Mouse (Mus musculus) embryonic facial prominence, embryonic 11.5 days (tissue): ENCODE data around the gene Zfr. TPM values are rescaled to one million over a fixed set of nuclear protein-coding genes. Genes with fewer than 3 reads are reported as not detected.

ENCODE experiments used
- ATAC-seq: fragments of 200-750 bp; cut with Nextera tagmentation; replicated peaks from 2 replicates; pipeline ENCODE4 v1.8.0; 2017; ENCODE audit warnings: low read depth; ENCODE audit not compliant: insufficient number of reproducible peaks, low FRiP score, low TSS enrichment
- DNase-seq: peaks from one replicate; pipeline ENCODE4 v3.0.0-alpha.2; 2015; ENCODE audit warnings: low spot score
- H3K27ac ChIP-seq: fragments of 300-500 bp; sonication (generic); replicated peaks from 2 replicates; pipeline ENCODE4 v1.5.1; 2014; ENCODE audit warnings: mild to moderate bottlenecking, low read depth, low read length, control low read depth
- H3K27me3 ChIP-seq: fragments of 300-500 bp; sonication (generic); 2 replicates; pipeline ENCODE4 v1.6.1; 2014; ENCODE audit warnings: mild to moderate bottlenecking, low read length, moderate library complexity, mixed read lengths; ENCODE audit not compliant: control insufficient read depth, insufficient read depth
- H3K36me3 ChIP-seq: fragments of 300-500 bp; sonication (generic); replicated peaks from 2 replicates; pipeline ENCODE4 v1.6.1; 2014; ENCODE audit warnings: low read depth, mild to moderate bottlenecking, low read length, moderate library complexity, mixed read lengths; ENCODE audit not compliant: control insufficient read depth, insufficient read depth
- H3K4me1 ChIP-seq: fragments of 300-500 bp; sonication (generic); 2 replicates; pipeline ENCODE4 v1.6.1; 2014; ENCODE audit warnings: low read length, mixed read lengths; ENCODE audit not compliant: control insufficient read depth, insufficient read depth
- H3K4me2 ChIP-seq: fragments of 300-500 bp; sonication (generic); 2 replicates; pipeline ENCODE4 v1.6.1; 2014; ENCODE audit warnings: low read depth, mild to moderate bottlenecking, control low read depth, low read length, moderate library complexity
- H3K4me3 ChIP-seq: fragments of 300-500 bp; sonication (generic); 2 replicates; pipeline ENCODE4 v1.5.1; 2014; ENCODE audit warnings: low read depth, low read length, control low read depth
- H3K9ac ChIP-seq: fragments of 300-500 bp; sonication (generic); replicated peaks from 2 replicates; pipeline ENCODE4 v1.6.1; 2014; ENCODE audit warnings: mild to moderate bottlenecking, control low read depth, low read length
- H3K9me3 ChIP-seq: fragments of 300-500 bp; sonication (generic); replicated peaks from 2 replicates; pipeline ENCODE4 v1.6.1; 2016; ENCODE audit warnings: mild to moderate bottlenecking, low read length, inconsistent platforms, mixed read lengths; ENCODE audit not compliant: control insufficient read depth
- WGBS: fragments of 180-500 bp; shearing (Covaris S2); extraction: QIAGEN DNeasy Blood & Tissue Kit; methylation state at CpG from one replicate; pipeline ENCODE4 v1.1.7; 2014; 5-methylcytosine and 5-hydroxymethylcytosine counted together
- polyA plus RNA-seq: library from polyadenylated mRNA; unstranded; fragments of >200 nt; fragmentation: Nextera tagmentation; extraction: Ambion mirVana; gene quantifications from 2 replicates; pipeline ENCODE4 v1.2.1, GENCODE M21; 2014

The Zfr gene
- polyA plus RNA-seq, 1 experiment from 2014 or later: 112 TPM

DNA sequence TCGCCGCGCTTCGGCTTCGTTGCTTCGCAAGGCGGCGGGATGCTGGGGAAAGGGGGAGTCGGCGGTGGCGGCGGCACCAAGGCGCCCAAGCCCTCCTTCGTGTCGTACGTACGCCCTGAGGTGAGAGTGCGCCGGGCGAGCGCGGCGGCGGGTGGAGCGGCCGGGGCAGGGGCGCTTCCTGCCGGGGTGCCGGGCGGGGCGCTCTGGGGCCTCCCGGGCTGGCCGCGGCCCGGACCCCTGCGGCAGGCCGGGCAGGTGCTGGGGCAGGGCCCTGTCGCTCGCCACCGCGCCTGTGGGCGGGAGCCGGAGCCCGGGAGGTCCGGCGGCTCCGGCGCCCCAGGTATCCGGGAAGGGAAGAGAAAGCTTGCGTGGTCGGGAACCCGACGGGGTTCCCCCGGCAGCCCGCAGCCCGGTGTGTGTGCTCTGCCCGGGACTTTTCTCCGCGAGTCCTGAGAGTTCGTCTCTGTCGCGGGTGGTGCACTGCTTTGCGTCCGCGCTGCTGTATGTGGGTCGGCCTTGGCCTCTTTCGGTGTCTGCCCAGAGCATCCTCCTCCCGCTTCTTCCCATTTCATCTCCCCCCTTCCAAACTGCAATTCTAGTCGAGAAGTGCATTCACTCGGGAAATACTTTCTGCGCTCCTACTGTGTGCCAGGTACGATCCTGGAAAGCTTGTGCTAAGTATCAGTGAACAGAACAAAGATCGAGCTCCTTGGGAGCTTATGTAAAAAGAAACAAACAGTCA is 87.7 kb downstream of the Zfr start:
- Histone ChIP-seq H3K27me3 (no peaks in the 10 kb centered on the region), H3K4me1 (no peaks in the 10 kb centered on the region), H3K4me3 (peak overlapping the region; percentile 85), H3K4me2 (peak overlapping the region; percentile 61), H3K9ac (peak overlapping the region; percentile 79), H3K27ac (peak overlapping the region; percentile 78), H3K9me3 (no peaks in the 10 kb centered on the region), H3K36me3 (no peaks in the 10 kb centered on the region)
- DNase-seq (peak; percentile 38), ATAC-seq (peak; percentile 89)
- WGBS: under 1% methylated on average over 72 of the region's 73 CpGs

DNA sequence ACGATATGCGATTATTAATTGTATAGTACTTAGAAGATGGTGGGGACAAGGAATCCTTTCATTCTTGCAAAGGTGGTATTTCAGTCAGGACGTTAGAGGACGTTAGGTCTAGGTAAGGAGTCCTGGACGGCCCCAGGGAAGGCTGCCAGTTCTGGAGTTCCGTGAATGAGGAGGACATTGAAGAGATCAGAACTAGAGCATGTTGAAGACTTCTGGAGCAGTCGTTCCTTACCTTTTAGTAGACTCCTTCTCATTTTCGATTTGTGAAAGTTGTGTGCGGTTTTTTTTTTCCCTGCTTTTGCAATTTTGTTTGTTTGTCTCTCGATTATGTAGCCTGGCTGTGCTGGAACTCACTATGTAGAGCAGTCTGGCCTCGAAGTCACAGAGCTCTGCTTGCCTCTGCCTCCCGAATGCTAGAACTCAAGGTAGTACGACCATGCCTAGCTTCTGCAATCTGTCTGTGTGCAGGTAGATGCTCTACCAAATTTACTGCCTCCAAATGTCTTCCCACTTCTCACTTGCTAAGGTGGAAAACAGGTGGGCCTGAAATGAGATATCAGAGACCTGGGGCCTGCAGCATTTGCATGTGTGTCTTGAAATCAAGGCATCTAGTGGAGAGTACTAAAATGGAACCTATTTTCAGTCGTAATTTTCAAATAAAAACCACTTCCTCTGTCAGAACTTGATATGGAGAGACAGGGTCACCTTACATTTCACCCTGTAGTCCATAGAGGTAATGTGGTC is 88.4 kb downstream of the Zfr start:
- Histone ChIP-seq H3K27ac (no peak overlapping the region), H3K36me3 (no peaks in the 10 kb centered on the region), H3K4me1 (no peaks in the 10 kb centered on the region), H3K27me3 (no peaks in the 10 kb centered on the region), H3K4me3 (peak overlapping the region; percentile 85), H3K9me3 (no peaks in the 10 kb centered on the region), H3K9ac (no peak overlapping the region), H3K4me2 (peak overlapping the region; percentile 61)
- ATAC-seq: no peak
- no peak for DNase-seq
- 37% methylated on average over 14 of the region's 14 CpGs for WGBS

DNA sequence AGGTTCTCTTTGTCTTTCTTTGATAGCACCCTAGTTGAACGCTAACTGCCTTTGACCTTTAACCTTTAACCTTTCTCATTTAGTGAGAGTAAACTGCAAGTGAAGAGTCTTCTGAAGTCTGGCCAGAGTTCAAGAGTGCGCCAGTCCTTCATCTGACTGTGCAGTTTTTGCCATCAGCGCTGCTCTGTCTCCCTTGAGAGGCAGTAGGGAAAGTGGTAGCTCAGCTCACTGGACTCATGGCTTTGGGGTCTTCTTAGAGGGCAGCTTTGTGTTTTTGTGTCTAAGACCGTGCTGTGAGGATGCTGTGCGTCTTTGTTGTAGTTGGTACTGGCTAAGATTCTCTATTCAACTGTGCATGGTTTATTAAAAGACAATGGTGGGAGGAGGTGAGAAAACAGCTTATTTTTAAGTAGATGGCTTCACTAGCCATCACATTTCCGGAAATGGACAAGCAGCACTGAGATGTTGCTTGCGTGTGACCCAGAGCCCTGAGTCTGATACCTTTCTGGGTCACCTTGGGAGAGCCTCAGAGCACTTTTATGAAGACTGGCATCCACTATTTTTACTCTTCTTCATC is 89.1 kb downstream of the Zfr start:
- Histone ChIP-seq H3K4me3 (no peak overlapping the region), H3K4me1 (no peaks in the 10 kb centered on the region), H3K27me3 (no peaks in the 10 kb centered on the region), H3K36me3 (no peaks in the 10 kb centered on the region), H3K4me2 (no peak overlapping the region), H3K27ac (no peak overlapping the region), H3K9ac (no peak overlapping the region), H3K9me3 (no peaks in the 10 kb centered on the region)
- 69% methylated on average over 7 of the region's 7 CpGs for WGBS
- ATAC-seq: no peak
- no peak for DNase-seq

DNA sequence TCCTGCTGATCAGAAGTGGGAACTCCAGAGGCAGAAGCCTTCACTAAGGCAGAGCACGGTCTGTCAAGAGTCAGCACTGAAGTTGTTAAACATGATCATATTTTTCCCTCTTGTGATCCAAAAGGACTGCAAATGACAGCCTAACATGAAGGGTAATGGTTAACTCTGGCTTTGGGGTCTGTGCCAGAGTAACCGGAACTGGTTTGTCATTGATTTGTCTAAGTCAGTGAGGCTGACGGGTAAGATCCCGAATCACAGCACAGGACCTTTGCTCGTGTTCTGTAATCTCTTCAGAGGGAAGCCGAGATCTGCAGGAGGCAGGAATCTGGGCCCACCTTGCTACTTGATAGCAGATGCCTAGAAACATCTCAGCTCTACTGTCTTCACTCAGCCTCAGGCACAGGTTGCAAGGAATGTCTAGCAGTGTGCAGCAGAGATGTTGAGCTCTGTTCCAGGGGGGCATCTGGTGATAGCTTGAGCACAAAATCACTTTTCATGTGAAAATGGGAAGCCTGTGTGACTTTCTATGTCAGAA is 90.0 kb downstream of the Zfr start:
- H3K9ac ChIP-seq: no peak overlapping the region
- no peaks in the 10 kb centered on the region for H3K4me1 ChIP-seq
- H3K9me3 ChIP-seq: no peaks in the 10 kb centered on the region
- H3K4me3 ChIP-seq: no peak overlapping the region
- ATAC-seq (no peak), DNase-seq (no peak)
- no peak overlapping the region for H3K4me2 ChIP-seq
- no peaks in the 10 kb centered on the region for H3K36me3 ChIP-seq
- 82% methylated on average over 6 of the region's 6 CpGs for WGBS
- no peak overlapping the region for H3K27ac ChIP-seq
- H3K27me3 ChIP-seq: no peaks in the 10 kb centered on the region

DNA sequence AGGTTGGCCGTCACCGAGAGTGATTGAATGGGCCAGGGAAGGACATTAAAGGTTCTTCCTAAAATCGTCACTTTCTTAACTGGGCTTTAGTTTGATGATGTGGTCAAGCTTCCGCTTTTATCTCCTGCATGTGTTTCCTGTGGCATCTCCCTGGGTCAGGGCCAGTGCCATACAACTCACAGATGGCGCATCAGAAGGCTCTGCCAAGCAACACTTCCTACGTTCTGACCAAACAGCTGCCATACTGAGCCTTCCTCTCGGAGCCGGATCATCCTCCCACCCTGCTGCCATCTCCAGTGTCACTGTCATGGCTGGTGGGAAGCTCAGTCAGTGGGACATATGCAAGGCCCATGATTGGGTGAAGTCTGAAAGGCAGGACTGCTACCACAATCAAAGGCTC is 93.9 kb downstream of the Zfr start:
- DNase-seq: no peak
- no peaks in the 10 kb centered on the region for H3K36me3 ChIP-seq
- no peaks in the 10 kb centered on the region for H3K9me3 ChIP-seq
- no peaks in the 10 kb centered on the region for H3K4me1 ChIP-seq
- H3K27ac ChIP-seq: no peak overlapping the region
- no peak overlapping the region for H3K9ac ChIP-seq
- H3K4me2 ChIP-seq: no peak overlapping the region
- ATAC-seq: no peak
- no peak overlapping the region for H3K4me3 ChIP-seq
- no peaks in the 10 kb centered on the region for H3K27me3 ChIP-seq
- WGBS: 80% methylated on average over 8 of the region's 8 CpGs

DNA sequence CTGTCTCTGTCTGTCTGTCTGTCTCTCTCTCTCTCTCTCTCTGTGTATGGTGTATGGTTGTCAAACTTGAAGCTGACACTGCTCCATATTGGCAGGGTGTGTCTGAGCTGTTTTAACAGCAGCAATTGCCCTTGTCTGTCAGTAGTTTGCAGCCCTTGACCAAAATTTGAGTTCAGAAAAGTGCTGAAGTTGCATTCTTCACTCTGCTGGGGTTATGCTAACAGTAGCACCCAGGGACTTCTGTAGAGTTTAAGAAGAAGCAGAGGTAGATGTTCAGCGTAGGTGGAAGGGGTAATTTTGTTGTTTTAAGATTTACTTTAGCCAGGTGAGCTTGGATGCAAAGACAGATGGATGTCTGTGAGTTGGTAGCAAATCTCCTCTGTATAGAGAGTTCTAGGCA is 94.6 kb downstream of the Zfr start:
- Histone ChIP-seq H3K27me3 (no peaks in the 10 kb centered on the region), H3K36me3 (no peaks in the 10 kb centered on the region), H3K4me1 (no peaks in the 10 kb centered on the region), H3K9me3 (no peaks in the 10 kb centered on the region), H3K27ac (no peak overlapping the region), H3K4me2 (no peak overlapping the region), H3K9ac (no peak overlapping the region), H3K4me3 (no peak overlapping the region)
- 73% methylated on average over 1 of the region's 1 CpGs for WGBS
- DNase-seq (no peak), ATAC-seq (no peak)

DNA sequence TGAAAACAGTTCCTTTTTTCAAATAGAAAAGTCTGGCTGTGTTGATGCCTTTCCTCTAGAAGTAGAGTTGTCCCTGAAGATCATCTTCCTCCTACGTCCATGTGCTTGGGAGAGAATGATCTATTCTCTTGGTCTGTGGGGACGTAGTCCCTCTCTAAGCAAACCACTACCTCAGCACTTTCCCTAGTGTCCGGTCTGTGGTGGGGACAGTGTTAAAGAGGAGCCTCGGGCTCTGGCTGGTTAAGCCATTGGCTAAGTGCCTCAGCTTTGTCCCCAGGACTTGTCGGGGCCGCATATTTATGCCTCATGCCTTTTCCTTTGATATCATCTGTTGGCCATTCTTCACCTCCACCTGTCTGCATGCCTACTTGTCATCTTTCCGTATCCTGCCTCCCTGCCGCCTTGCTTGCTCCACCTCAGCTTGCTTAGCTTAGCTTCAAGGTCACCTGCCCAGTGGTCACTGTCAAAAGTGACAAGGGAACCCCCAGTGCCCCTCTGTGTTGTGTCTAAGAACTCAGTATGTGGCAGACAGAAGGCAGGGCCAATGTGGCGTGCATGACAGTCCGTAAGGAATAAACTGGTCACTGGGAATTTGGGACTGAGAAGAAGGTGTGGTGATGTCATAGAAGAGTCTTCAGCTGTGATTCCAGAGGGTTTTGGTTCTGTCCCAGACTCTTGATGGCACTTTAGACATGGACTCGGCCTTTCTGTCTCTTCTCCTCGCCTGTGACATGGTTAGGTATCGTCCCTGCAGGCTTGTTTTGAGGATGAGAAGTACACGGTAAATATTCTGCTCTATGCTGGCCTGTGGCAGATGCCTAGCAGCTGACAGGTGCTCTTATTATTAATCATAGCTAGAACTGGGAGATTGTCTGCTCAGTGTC is 97.1 kb downstream of the Zfr start:
- H3K27ac ChIP-seq: no peak overlapping the region
- no peak overlapping the region for H3K4me2 ChIP-seq
- H3K9ac ChIP-seq: no peak overlapping the region
- no peaks in the 10 kb centered on the region for H3K9me3 ChIP-seq
- WGBS: 86% methylated on average over 14 of the region's 14 CpGs
- H3K36me3 ChIP-seq: no peaks in the 10 kb centered on the region
- no peak for ATAC-seq
- no peak for DNase-seq
- H3K4me3 ChIP-seq: no peak overlapping the region
- H3K4me1 ChIP-seq: no peaks in the 10 kb centered on the region
- no peaks in the 10 kb centered on the region for H3K27me3 ChIP-seq
